Mouse (Mus musculus): ENCODE measurements around the gene Men1. TPM values are rescaled to one million over a fixed set of nuclear protein-coding genes. Genes with fewer than 3 reads are reported as not detected.
"Not testable (repeated sequence)": the region's sequence is repeated elsewhere in the genome, so short reads cannot be mapped to it uniquely, and the experiment has no call there.

Gene Men1
- polyA plus RNA-seq, 1 experiment from 2014 or later = 91.8 TPM

- H3K9ac ChIP-seq = peak overlapping the region; percentile 65
- peak overlapping the region; percentile 65 for H3K4me3 ChIP-seq (replicated peaks)
- WGBS = 0% methylated on average over 31 of the region's 34 CpGs
- H3K36me3 ChIP-seq = peaks cover 16% of the 10 kb centered on the region
- H3K4me2 ChIP-seq = peak overlapping the region; percentile 64
- peak overlapping the region; percentile 91; the same call in 1 of the 2 replicates for H3K27ac ChIP-seq
- H3K4me1 ChIP-seq = peaks cover 33% of the 10 kb centered on the region
- H3K9me3 ChIP-seq (replicated peaks) = no peaks in the 10 kb centered on the region
- peak; percentile 67 for ATAC-seq (replicated peaks; ENCODE audit: low FRiP score)
- H3K27me3 ChIP-seq = no peaks in the 10 kb centered on the region
These were observed 28.2 kb upstream of the Men1 start for GRCm38 (mm10) chr19:6306586-6306985.

- peak overlapping the region; percentile 65; the same call in 1 of the 2 replicates for H3K4me3 ChIP-seq (replicated peaks)
- peak overlapping the region; percentile 64 for H3K4me2 ChIP-seq
- no peaks in the 10 kb centered on the region for H3K27me3 ChIP-seq
- no peaks in the 10 kb centered on the region for H3K9me3 ChIP-seq (replicated peaks)
- H3K36me3 ChIP-seq = peaks cover 26% of the 10 kb centered on the region
- H3K9ac ChIP-seq = peak overlapping the region; percentile 65; the same call in 1 of the 2 replicates
- ATAC-seq (replicated peaks; ENCODE audit: low FRiP score) = no peak
- H3K27ac ChIP-seq = no peak overlapping the region
- H3K4me1 ChIP-seq = peaks cover 28% of the 10 kb centered on the region
- 78% methylated on average over 9 of the region's 9 CpGs for WGBS
These were observed 26.8 kb upstream of the Men1 start for GRCm38 (mm10) chr19:6307733-6308531.

- Histone ChIP-seq H3K4me2 (no peak overlapping the region), H3K4me1 (peaks cover 24% of the 10 kb centered on the region), H3K9ac (no peak overlapping the region), H3K36me3 (peaks cover 49% of the 10 kb centered on the region), H3K4me3 (replicated peaks) (no peak overlapping the region), H3K27me3 (no peaks in the 10 kb centered on the region), H3K9me3 (replicated peaks) (no peaks in the 10 kb centered on the region), H3K27ac (no peak overlapping the region)
- no peak for ATAC-seq (replicated peaks; ENCODE audit: low FRiP score)
- WGBS = 91% methylated on average over 5 of the region's 5 CpGs
These were observed 24.6 kb upstream of the Men1 start for GRCm38 (mm10) chr19:6310181-6310580.

- WGBS = 89% methylated on average over 3 of the region's 3 CpGs
- Histone ChIP-seq H3K36me3 (peaks cover 65% of the 10 kb centered on the region), H3K4me1 (peaks cover 16% of the 10 kb centered on the region)
- ATAC-seq (replicated peaks; ENCODE audit: low FRiP score); H3K4me2 ChIP-seq; H3K27ac ChIP-seq; H3K9me3 ChIP-seq (replicated peaks); H3K27me3 ChIP-seq; H3K4me3 ChIP-seq (replicated peaks); H3K9ac ChIP-seq: not testable (repeated sequence)
These were observed 23.0 kb upstream of the Men1 start for GRCm38 (mm10) chr19:6311783-6312182.

GRCm38 (mm10) chr19:6313796-6314195 lies 21.0 kb upstream of the Men1 start:
- Histone ChIP-seq H3K36me3 (peaks cover 85% of the 10 kb centered on the region), H3K27ac (no peak overlapping the region), H3K4me3 (replicated peaks) (no peak overlapping the region), H3K4me2 (no peak overlapping the region), H3K9ac (no peak overlapping the region), H3K27me3 (no peaks in the 10 kb centered on the region), H3K4me1 (no peaks in the 10 kb centered on the region), H3K9me3 (replicated peaks) (no peaks in the 10 kb centered on the region)
- 91% methylated on average over 8 of the region's 8 CpGs for WGBS
- no peak for ATAC-seq (replicated peaks; ENCODE audit: low FRiP score)

- Histone ChIP-seq H3K4me3 (replicated peaks) (no peak overlapping the region), H3K4me2 (no peak overlapping the region), H3K27me3 (no peaks in the 10 kb centered on the region), H3K9me3 (replicated peaks) (no peaks in the 10 kb centered on the region), H3K9ac (no peak overlapping the region), H3K4me1 (no peaks in the 10 kb centered on the region), H3K27ac (no peak overlapping the region), H3K36me3 (peaks cover 92% of the 10 kb centered on the region)
- WGBS = 80% methylated on average over 8 of the region's 8 CpGs
- ATAC-seq (replicated peaks; ENCODE audit: low FRiP score) = no peak
These were observed 20.3 kb upstream of the Men1 start for GRCm38 (mm10) chr19:6314513-6314912.

- WGBS = 82% methylated on average over 14 of the region's 14 CpGs
- Histone ChIP-seq H3K36me3 (peaks cover 97% of the 10 kb centered on the region), H3K4me3 (replicated peaks) (no peak overlapping the region), H3K27ac (no peak overlapping the region), H3K4me1 (no peaks in the 10 kb centered on the region), H3K9ac (no peak overlapping the region), H3K4me2 (no peak overlapping the region), H3K27me3 (no peaks in the 10 kb centered on the region), H3K9me3 (replicated peaks) (no peaks in the 10 kb centered on the region)
- ATAC-seq (replicated peaks; ENCODE audit: low FRiP score) = no peak
These were observed 19.2 kb upstream of the Men1 start for GRCm38 (mm10) chr19:6315573-6315972.

GRCm38 (mm10) chr19:6318145-6318544 lies 16.6 kb upstream of the Men1 start:
- H3K4me3 ChIP-seq (replicated peaks) = no peak overlapping the region

GRCm38 (mm10) chr19:6321358-6321757 lies 13.4 kb upstream of the Men1 start:
- Histone ChIP-seq H3K9ac (no peak overlapping the region), H3K4me3 (replicated peaks) (no peak overlapping the region), H3K27ac (0 out of 2 replicates have a peak overlapping the region, but pooled peaks have one; percentile 18), H3K27me3 (no peaks in the 10 kb centered on the region), H3K4me1 (no peaks in the 10 kb centered on the region), H3K4me2 (no peak overlapping the region), H3K36me3 (peaks cover 81% of the 10 kb centered on the region), H3K9me3 (replicated peaks) (no peaks in the 10 kb centered on the region)
- WGBS = 81% methylated on average over 8 of the region's 8 CpGs
- ATAC-seq (replicated peaks; ENCODE audit: low FRiP score) = no peak

More at GRCm38 (mm10) chr19:6318145-6318544, 16.6 kb upstream of the Men1 start:
- Histone ChIP-seq H3K9ac (no peak overlapping the region), H3K27ac (no peak overlapping the region), H3K4me2 (no peak overlapping the region), H3K9me3 (replicated peaks) (no peaks in the 10 kb centered on the region), H3K27me3 (no peaks in the 10 kb centered on the region), H3K36me3 (peaks cover 99% of the 10 kb centered on the region), H3K4me1 (no peaks in the 10 kb centered on the region)
- ATAC-seq (replicated peaks; ENCODE audit: low FRiP score) = no peak
- WGBS = 91% methylated on average over 12 of the region's 12 CpGs

- Histone ChIP-seq H3K9me3 (replicated peaks) (no peaks in the 10 kb centered on the region), H3K9ac (no peak overlapping the region), H3K4me1 (no peaks in the 10 kb centered on the region), H3K36me3 (peaks cover 74% of the 10 kb centered on the region), H3K4me3 (replicated peaks) (no peak overlapping the region), H3K27me3 (no peaks in the 10 kb centered on the region), H3K4me2 (no peak overlapping the region), H3K27ac (0 out of 2 replicates have a peak overlapping the region, but pooled peaks have one; percentile 18)
- no peak for ATAC-seq (replicated peaks; ENCODE audit: low FRiP score)
- 78% methylated on average over 33 of the region's 33 CpGs for WGBS
These were observed 12.8 kb upstream of the Men1 start for GRCm38 (mm10) chr19:6321786-6322621.

- ATAC-seq (replicated peaks; ENCODE audit: low FRiP score) = no peak
- Histone ChIP-seq H3K4me3 (replicated peaks) (no peak overlapping the region), H3K27me3 (no peaks in the 10 kb centered on the region), H3K9ac (no peak overlapping the region), H3K4me2 (no peak overlapping the region), H3K4me1 (no peaks in the 10 kb centered on the region), H3K9me3 (replicated peaks) (no peaks in the 10 kb centered on the region), H3K27ac (no peak overlapping the region), H3K36me3 (peaks cover 47% of the 10 kb centered on the region)
- WGBS = 88% methylated on average over 9 of the region's 9 CpGs
These were observed 10.0 kb upstream of the Men1 start for GRCm38 (mm10) chr19:6324751-6325150.

- no peak overlapping the region for H3K4me3 ChIP-seq (replicated peaks)
- 56% methylated on average over 5 of the region's 5 CpGs for WGBS
- no peak overlapping the region for H3K9ac ChIP-seq
- no peaks in the 10 kb centered on the region for H3K27me3 ChIP-seq
- H3K36me3 ChIP-seq = no peaks in the 10 kb centered on the region
- no peaks in the 10 kb centered on the region for H3K9me3 ChIP-seq (replicated peaks)
- H3K4me2 ChIP-seq = no peak overlapping the region
- H3K4me1 ChIP-seq = peaks cover 22% of the 10 kb centered on the region
- no peak overlapping the region for H3K27ac ChIP-seq
- ATAC-seq (replicated peaks; ENCODE audit: low FRiP score) = no peak
These were observed 3.6 kb upstream of the Men1 start for GRCm38 (mm10) chr19:6331178-6331577.
